Mouse (Mus musculus): ENCODE results near the gene Atxn7l1. TPM values are rescaled to one million over a fixed set of nuclear protein-coding genes. Genes with fewer than 3 reads are reported as not detected.

Gene Atxn7l1
- polyA plus RNA-seq, 1 experiment from 2014 or later, result 10.8 TPM

GRCm38 (mm10) chr12:33345773-33346435, 198.4 kb downstream of the Atxn7l1 start:
- no peak overlapping the region for H3K4me3 ChIP-seq (ENCODE audit: low read length)
- no peak overlapping the region for H3K9ac ChIP-seq (ENCODE audit: low read length)
- ATAC-seq (replicated peaks; ENCODE audit: extremely low read depth, insufficient read depth, low FRiP score), result no peak
- WGBS, result 36% methylated on average over 23 of the region's 23 CpGs
- peaks cover 8% of the 10 kb centered on the region for H3K9me3 ChIP-seq (replicated peaks; ENCODE audit: control insufficient read depth, low read length)
- peaks cover 15% of the 10 kb centered on the region for H3K36me3 ChIP-seq (ENCODE audit: control insufficient read depth, insufficient read depth)
- H3K27ac ChIP-seq (ENCODE audit: low read length), result no peak overlapping the region
- 0 out of 2 replicates have a peak, but pooled peaks cover 3% of the 10 kb centered on the region for H3K27me3 ChIP-seq (ENCODE audit: control insufficient read depth, insufficient read depth, low read length)
- peak overlapping the region; percentile 19 for H3K4me2 ChIP-seq (ENCODE audit: low read depth, low read length)
- H3K4me1 ChIP-seq (ENCODE audit: control insufficient read depth, insufficient read depth, low read length), result peaks cover 26% of the 10 kb centered on the region

- Histone ChIP-seq H3K9me3 (replicated peaks; ENCODE audit: control insufficient read depth, low read length) (peaks cover 10% of the 10 kb centered on the region), H3K36me3 (ENCODE audit: control insufficient read depth, insufficient read depth) (peaks cover 20% of the 10 kb centered on the region), H3K4me3 (ENCODE audit: low read length) (no peak overlapping the region), H3K4me2 (ENCODE audit: low read depth, low read length) (no peak overlapping the region), H3K27ac (ENCODE audit: low read length) (no peak overlapping the region), H3K4me1 (ENCODE audit: control insufficient read depth, insufficient read depth, low read length) (no peaks in the 10 kb centered on the region), H3K27me3 (ENCODE audit: control insufficient read depth, insufficient read depth, low read length) (no peaks in the 10 kb centered on the region), H3K9ac (ENCODE audit: low read length) (no peak overlapping the region)
- ATAC-seq (replicated peaks; ENCODE audit: extremely low read depth, insufficient read depth, low FRiP score), result no peak
- WGBS, result 59% methylated on average over 4 of the region's 4 CpGs
Observed at GRCm38 (mm10) chr12:33352671-33353070, 205.2 kb downstream of the Atxn7l1 start.

GRCm38 (mm10) chr12:33358345-33358744, 210.9 kb downstream of the Atxn7l1 start:
- Histone ChIP-seq H3K9ac (ENCODE audit: low read length) (no peak overlapping the region), H3K4me3 (ENCODE audit: low read length) (no peak overlapping the region), H3K36me3 (ENCODE audit: control insufficient read depth, insufficient read depth) (peaks cover 3% of the 10 kb centered on the region; the same call in 1 of the 2 replicates), H3K4me2 (ENCODE audit: low read depth, low read length) (no peak overlapping the region), H3K27ac (ENCODE audit: low read length) (no peak overlapping the region), H3K27me3 (ENCODE audit: control insufficient read depth, insufficient read depth, low read length) (no peaks in the 10 kb centered on the region), H3K9me3 (replicated peaks; ENCODE audit: control insufficient read depth, low read length) (0 out of 2 replicates have a peak, but pooled peaks cover 3% of the 10 kb centered on the region), H3K4me1 (ENCODE audit: control insufficient read depth, insufficient read depth, low read length) (peaks cover 6% of the 10 kb centered on the region)
- no peak for ATAC-seq (replicated peaks; ENCODE audit: extremely low read depth, insufficient read depth, low FRiP score)
- WGBS, result 88% methylated on average over 10 of the region's 10 CpGs

- 83% methylated on average over 7 of the region's 7 CpGs for WGBS
- Histone ChIP-seq H3K4me2 (ENCODE audit: low read depth, low read length) (no peak overlapping the region), H3K36me3 (ENCODE audit: control insufficient read depth, insufficient read depth) (peaks cover 3% of the 10 kb centered on the region; the same call in 1 of the 2 replicates), H3K27me3 (ENCODE audit: control insufficient read depth, insufficient read depth, low read length) (no peaks in the 10 kb centered on the region), H3K9ac (ENCODE audit: low read length) (no peak overlapping the region), H3K9me3 (replicated peaks; ENCODE audit: control insufficient read depth, low read length) (no peaks in the 10 kb centered on the region), H3K27ac (ENCODE audit: low read length) (no peak overlapping the region), H3K4me3 (ENCODE audit: low read length) (no peak overlapping the region), H3K4me1 (ENCODE audit: control insufficient read depth, insufficient read depth, low read length) (peaks cover 6% of the 10 kb centered on the region)
- ATAC-seq (replicated peaks; ENCODE audit: extremely low read depth, insufficient read depth, low FRiP score), result no peak
Observed at GRCm38 (mm10) chr12:33359209-33359608, 211.7 kb downstream of the Atxn7l1 start.

GRCm38 (mm10) chr12:33359878-33360482, 212.5 kb downstream of the Atxn7l1 start:
- 72% methylated on average over 5 of the region's 5 CpGs for WGBS

GRCm38 (mm10) chr12:33360729-33361128, 213.2 kb downstream of the Atxn7l1 start:
- ATAC-seq (replicated peaks; ENCODE audit: extremely low read depth, insufficient read depth, low FRiP score), result 0 out of 2 replicates have a peak, but pooled peaks have one; percentile 57
- no peaks in the 10 kb centered on the region for H3K27me3 ChIP-seq (ENCODE audit: control insufficient read depth, insufficient read depth, low read length)
- 32% methylated on average over 6 of the region's 6 CpGs for WGBS
- H3K36me3 ChIP-seq (ENCODE audit: control insufficient read depth, insufficient read depth), result peaks cover 3% of the 10 kb centered on the region; the same call in 1 of the 2 replicates
- peaks cover 6% of the 10 kb centered on the region for H3K4me1 ChIP-seq (ENCODE audit: control insufficient read depth, insufficient read depth, low read length)
- H3K27ac ChIP-seq (ENCODE audit: low read length), result no peak overlapping the region
- no peak overlapping the region for H3K4me2 ChIP-seq (ENCODE audit: low read depth, low read length)
- no peak overlapping the region for H3K4me3 ChIP-seq (ENCODE audit: low read length)
- H3K9ac ChIP-seq (ENCODE audit: low read length), result no peak overlapping the region
- no peaks in the 10 kb centered on the region for H3K9me3 ChIP-seq (replicated peaks; ENCODE audit: control insufficient read depth, low read length)

More at GRCm38 (mm10) chr12:33359878-33360482, 212.5 kb downstream of the Atxn7l1 start:
- H3K36me3 ChIP-seq (ENCODE audit: control insufficient read depth, insufficient read depth), result peaks cover 3% of the 10 kb centered on the region; the same call in 1 of the 2 replicates
- ATAC-seq (replicated peaks; ENCODE audit: extremely low read depth, insufficient read depth, low FRiP score), result no peak
- no peaks in the 10 kb centered on the region for H3K9me3 ChIP-seq (replicated peaks; ENCODE audit: control insufficient read depth, low read length)
- H3K4me3 ChIP-seq (ENCODE audit: low read length), result no peak overlapping the region
- H3K4me1 ChIP-seq (ENCODE audit: control insufficient read depth, insufficient read depth, low read length), result peaks cover 6% of the 10 kb centered on the region
- no peak overlapping the region for H3K27ac ChIP-seq (ENCODE audit: low read length)
- H3K27me3 ChIP-seq (ENCODE audit: control insufficient read depth, insufficient read depth, low read length), result no peaks in the 10 kb centered on the region
- no peak overlapping the region for H3K9ac ChIP-seq (ENCODE audit: low read length)
- H3K4me2 ChIP-seq (ENCODE audit: low read depth, low read length), result no peak overlapping the region

- no peak for ATAC-seq (replicated peaks; ENCODE audit: extremely low read depth, insufficient read depth, low FRiP score)
- 89% methylated on average over 8 of the region's 8 CpGs for WGBS
- H3K4me2 ChIP-seq (ENCODE audit: low read depth, low read length), result no peak overlapping the region
Observed at GRCm38 (mm10) chr12:33364511-33364910, 217.0 kb downstream of the Atxn7l1 start.

GRCm38 (mm10) chr12:33365133-33365532, 217.6 kb downstream of the Atxn7l1 start:
- 77% methylated on average over 8 of the region's 8 CpGs for WGBS
- peaks cover 3% of the 10 kb centered on the region for H3K4me1 ChIP-seq (ENCODE audit: control insufficient read depth, insufficient read depth, low read length)
- no peaks in the 10 kb centered on the region for H3K27me3 ChIP-seq (ENCODE audit: control insufficient read depth, insufficient read depth, low read length)
- no peak overlapping the region for H3K4me2 ChIP-seq (ENCODE audit: low read depth, low read length)
- H3K4me3 ChIP-seq (ENCODE audit: low read length), result no peak overlapping the region
- H3K27ac ChIP-seq (ENCODE audit: low read length), result no peak overlapping the region
- H3K9ac ChIP-seq (ENCODE audit: low read length), result no peak overlapping the region
- no peaks in the 10 kb centered on the region for H3K9me3 ChIP-seq (replicated peaks; ENCODE audit: control insufficient read depth, low read length)
- no peaks in the 10 kb centered on the region; the same call in 1 of the 2 replicates for H3K36me3 ChIP-seq (ENCODE audit: control insufficient read depth, insufficient read depth)
- ATAC-seq (replicated peaks; ENCODE audit: extremely low read depth, insufficient read depth, low FRiP score), result no peak

More at GRCm38 (mm10) chr12:33364511-33364910, 217.0 kb downstream of the Atxn7l1 start:
- Histone ChIP-seq H3K27ac (ENCODE audit: low read length) (no peak overlapping the region), H3K9me3 (replicated peaks; ENCODE audit: control insufficient read depth, low read length) (no peaks in the 10 kb centered on the region), H3K9ac (ENCODE audit: low read length) (no peak overlapping the region), H3K4me3 (ENCODE audit: low read length) (no peak overlapping the region), H3K36me3 (ENCODE audit: control insufficient read depth, insufficient read depth) (no peaks in the 10 kb centered on the region; the same call in none of the 2 replicates), H3K4me1 (ENCODE audit: control insufficient read depth, insufficient read depth, low read length) (peaks cover 6% of the 10 kb centered on the region), H3K27me3 (ENCODE audit: control insufficient read depth, insufficient read depth, low read length) (no peaks in the 10 kb centered on the region)

GRCm38 (mm10) chr12:33369555-33369954, 222.1 kb downstream of the Atxn7l1 start:
- H3K4me1 ChIP-seq (ENCODE audit: control insufficient read depth, insufficient read depth, low read length), result no peaks in the 10 kb centered on the region
- H3K4me2 ChIP-seq (ENCODE audit: low read depth, low read length), result no peak overlapping the region
- H3K27me3 ChIP-seq (ENCODE audit: control insufficient read depth, insufficient read depth, low read length), result no peaks in the 10 kb centered on the region
- no peaks in the 10 kb centered on the region; the same call in 1 of the 2 replicates for H3K36me3 ChIP-seq (ENCODE audit: control insufficient read depth, insufficient read depth)
- H3K9ac ChIP-seq (ENCODE audit: low read length), result no peak overlapping the region
- H3K4me3 ChIP-seq (ENCODE audit: low read length), result no peak overlapping the region
- H3K27ac ChIP-seq (ENCODE audit: low read length), result no peak overlapping the region
- 81% methylated on average over 3 of the region's 3 CpGs for WGBS
- ATAC-seq (replicated peaks; ENCODE audit: extremely low read depth, insufficient read depth, low FRiP score), result no peak
- H3K9me3 ChIP-seq (replicated peaks; ENCODE audit: control insufficient read depth, low read length), result no peaks in the 10 kb centered on the region
